Mouse (Mus musculus) liver, postnatal 0 days (tissue): Measurements from ENCODE around the gene Vps36.

Source experiments
- CTCF ChIP-seq: sonication (generic); IDR thresholded peaks from 2 replicates; pipeline ENCODE4 v1.5.1; 2016; ENCODE audit warnings: antibody characterized with exemption, low read depth
- EP300 ChIP-seq: IDR thresholded peaks from 2 replicates; pipeline ENCODE4 v1.6.1; 2016; ENCODE audit warnings: antibody characterized with exemption, low read depth, mild to moderate bottlenecking

GRCm38 (mm10) chr8:22207535-22207934, 14.9 kb downstream of the Vps36 start:
- no peak for TF ChIP-seq EP300
- TF ChIP-seq CTCF = no peak
